Mouse (Mus musculus) cerebellum, adult 2 months (tissue): ENCODE data around the gene Ddrgk1.

ENCODE experiments used
- CTCF ChIP-seq: fragments of 200-500 bp; IDR thresholded peaks from 2 replicates; pipeline ENCODE4 v1.5.1; 2011; ENCODE audit warnings: low read depth, mild to moderate bottlenecking, control low read depth, low read length, moderate library complexity, borderline replicate concordance; ENCODE audit not compliant: insufficient read depth
- POLR2A ChIP-seq: fragments of 200-500 bp; IDR thresholded peaks from 2 replicates; pipeline ENCODE4 v1.6.1; 2011; ENCODE audit warnings: low read length, control low read depth, borderline replicate concordance; ENCODE audit not compliant: insufficient read depth

- TF ChIP-seq POLR2A (no peak), CTCF (no peak)
These were observed 26.3 kb downstream of the Ddrgk1 start for GRCm38 (mm10) chr2:130638101-130638611.
